Mouse (Mus musculus): ENCODE data around the gene D11Wsu47e.

DNA sequence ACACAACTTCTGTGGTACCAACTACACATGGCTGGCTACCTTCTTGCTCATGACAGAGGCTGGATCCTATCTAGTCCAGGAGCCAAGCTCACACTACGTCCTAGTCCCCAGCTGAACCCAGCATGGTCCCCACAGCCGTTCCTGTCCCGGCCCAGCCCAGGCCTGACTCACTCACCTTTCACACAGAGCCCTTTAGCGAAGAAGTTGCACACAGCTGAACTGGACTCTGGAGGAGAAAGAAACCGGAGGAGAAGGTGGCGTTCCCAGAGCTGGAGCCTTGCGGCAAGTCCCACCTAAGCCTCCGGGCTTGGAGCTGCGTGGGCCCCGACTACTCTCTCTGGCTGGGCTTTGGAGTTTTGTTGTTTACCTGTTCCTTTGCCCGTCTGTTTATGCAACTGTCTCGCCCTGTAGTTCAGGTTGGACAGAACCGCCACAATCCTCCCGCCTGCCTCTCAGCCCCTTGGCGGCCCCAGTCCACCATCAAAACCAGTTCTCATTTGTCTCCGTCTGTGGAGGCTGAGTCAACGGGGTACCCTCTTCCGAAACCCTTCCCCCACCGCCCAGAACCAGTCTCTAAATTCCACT lies 24.5 kb downstream of the D11Wsu47e start:
- TF ChIP-seq CTCF (IDR thresholded peaks at IDR 0.05) (no peak), POLR2A (IDR thresholded peaks at IDR 0.05; ENCODE audit: insufficient read depth, low read depth, low read length) (no peak), EP300 (IDR thresholded peaks at IDR 0.05; ENCODE audit: insufficient read depth, low read depth, low read length) (no peak)

Data from heart, adult 2 months (tissue).